Mouse (Mus musculus): ENCODE data around the gene Nsmce3. TPM values are rescaled to one million over a fixed set of nuclear protein-coding genes. Genes with fewer than 3 reads are reported as not detected.

The Nsmce3 gene
- polyA plus RNA-seq, 1 experiment: 3.5 TPM

DNA sequence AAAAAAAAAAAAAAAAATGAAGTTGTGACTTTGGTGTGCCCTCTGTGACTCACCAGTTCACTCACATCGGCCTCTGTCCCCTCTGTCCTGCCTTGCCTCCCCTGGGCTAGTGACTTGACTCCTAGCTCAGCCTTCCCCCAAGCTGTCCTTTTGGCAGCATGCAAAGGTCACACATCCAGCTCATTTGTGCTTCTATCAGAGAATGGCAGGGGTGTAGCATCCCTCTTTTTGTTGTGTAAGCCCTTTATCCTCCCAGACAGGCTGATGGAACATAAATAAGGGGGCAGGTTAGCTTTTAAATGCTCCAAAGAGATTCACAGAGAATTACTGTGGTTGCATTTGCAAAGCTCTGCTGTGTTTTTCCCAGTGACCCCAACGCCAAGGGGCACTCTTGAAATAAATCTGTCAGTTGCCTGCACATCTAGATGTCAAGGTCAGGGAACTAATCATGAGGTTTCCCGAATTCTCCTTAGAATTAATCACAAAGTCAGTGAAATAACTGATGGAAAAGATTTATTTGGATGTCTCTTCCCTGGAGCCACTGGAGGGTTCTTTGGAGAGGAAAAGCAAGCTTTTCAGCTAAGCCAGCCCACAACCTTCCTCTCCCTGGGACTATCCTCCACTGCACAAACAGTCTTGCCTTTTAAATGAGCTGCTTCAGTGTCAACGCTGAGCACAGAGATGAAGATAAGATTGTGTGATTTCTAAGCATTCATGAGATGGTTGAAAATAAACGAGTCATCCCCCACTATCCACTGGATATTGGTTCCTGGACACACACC is 42.4 kb downstream of the Nsmce3 start:
- 21% methylated on average over 5 of the region's 5 CpGs for WGBS
- Histone ChIP-seq H3K27ac (ENCODE audit: insufficient read depth, low read depth, low read length) (no peak overlapping the region), H3K4me1 (ENCODE audit: control insufficient read depth, insufficient read depth, low read length) (no peaks in the 10 kb centered on the region), H3K27me3 (replicated peaks; ENCODE audit: control insufficient read depth, insufficient read depth, low read length) (no peaks in the 10 kb centered on the region), H3K36me3 (ENCODE audit: control insufficient read depth, insufficient read depth, low read length) (no peaks in the 10 kb centered on the region), H3K4me3 (ENCODE audit: insufficient read depth, low read depth, low read length) (no peak overlapping the region)
- TF ChIP-seq POLR2A (IDR thresholded peaks at IDR 0.05; ENCODE audit: low read depth, low read length) (no peak), CTCF (conservative IDR thresholded peaks at IDR 0.05; ENCODE audit: insufficient read depth, insufficient read length, low read depth, low read length) (no peak)
- DNase-seq: no peak

DNA sequence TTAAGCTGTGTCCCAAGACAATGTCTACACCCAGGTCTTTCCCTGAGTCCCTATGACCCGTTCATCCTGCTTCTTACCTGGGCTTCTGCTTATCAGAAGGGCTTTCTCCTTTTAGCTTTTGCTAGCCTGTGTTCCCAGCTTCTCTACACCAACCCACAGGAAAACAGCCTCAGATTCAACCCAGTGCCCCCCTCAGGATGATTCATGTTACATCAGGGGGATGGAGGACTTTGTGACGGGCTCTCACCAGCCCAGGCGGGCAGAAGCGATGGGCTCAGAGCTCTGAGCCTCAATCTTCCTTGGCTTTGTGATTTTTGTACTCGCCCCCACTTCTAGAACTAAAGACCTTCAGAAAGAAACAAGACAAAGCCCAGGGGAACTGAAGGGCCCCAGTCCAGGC is 51.7 kb downstream of the Nsmce3 start:
- 77% methylated on average over 5 of the region's 5 CpGs for WGBS
- no peak for DNase-seq
- TF ChIP-seq POLR2A (IDR thresholded peaks at IDR 0.05; ENCODE audit: low read depth, low read length) (no peak), CTCF (conservative IDR thresholded peaks at IDR 0.05; ENCODE audit: insufficient read depth, insufficient read length, low read depth, low read length) (no peak)
- H3K4me1 ChIP-seq (ENCODE audit: control insufficient read depth, insufficient read depth, low read length): no peaks in the 10 kb centered on the region
- no peaks in the 10 kb centered on the region for H3K36me3 ChIP-seq (ENCODE audit: control insufficient read depth, insufficient read depth, low read length)
- H3K27ac ChIP-seq (ENCODE audit: insufficient read depth, low read depth, low read length): no peak overlapping the region
- H3K4me3 ChIP-seq (ENCODE audit: insufficient read depth, low read depth, low read length): no peak overlapping the region
- no peaks in the 10 kb centered on the region for H3K27me3 ChIP-seq (replicated peaks; ENCODE audit: control insufficient read depth, insufficient read depth, low read length)

DNA sequence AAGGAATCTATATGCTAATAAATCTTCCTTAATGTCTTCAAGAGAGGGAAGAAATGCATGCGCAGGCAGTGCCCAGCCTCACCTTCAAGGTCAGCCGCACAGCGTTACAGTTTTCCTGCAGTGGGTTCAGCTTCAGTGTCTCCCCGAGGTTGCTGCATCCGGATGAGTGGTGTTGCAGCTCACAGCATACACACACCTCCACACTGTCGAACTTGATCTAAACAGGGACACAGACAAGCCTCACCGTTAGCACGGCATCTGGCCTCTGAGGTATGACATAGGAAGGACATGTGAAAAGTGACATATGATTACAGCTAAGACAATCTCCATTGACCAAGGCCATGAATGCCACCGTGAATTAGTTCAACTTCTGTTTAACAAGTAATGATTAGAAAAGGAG is 53.1 kb downstream of the Nsmce3 start:
- Histone ChIP-seq H3K4me3 (ENCODE audit: insufficient read depth, low read depth, low read length) (no peak overlapping the region), H3K36me3 (ENCODE audit: control insufficient read depth, insufficient read depth, low read length) (no peaks in the 10 kb centered on the region), H3K27me3 (replicated peaks; ENCODE audit: control insufficient read depth, insufficient read depth, low read length) (no peaks in the 10 kb centered on the region), H3K4me1 (ENCODE audit: control insufficient read depth, insufficient read depth, low read length) (no peaks in the 10 kb centered on the region), H3K27ac (ENCODE audit: insufficient read depth, low read depth, low read length) (no peak overlapping the region)
- no peak for DNase-seq
- no peak for TF ChIP-seq CTCF (conservative IDR thresholded peaks at IDR 0.05; ENCODE audit: insufficient read depth, insufficient read length, low read depth, low read length)
- TF ChIP-seq POLR2A (IDR thresholded peaks at IDR 0.05; ENCODE audit: low read depth, low read length): no peak
- WGBS: 38% methylated on average over 9 of the region's 9 CpGs

Data from kidney, adult 2 months (tissue).